Mouse (Mus musculus): Measurements from ENCODE around the gene Cfhr2. TPM values are rescaled to one million over a fixed set of nuclear protein-coding genes. Genes with fewer than 3 reads are reported as not detected.

Gene Cfhr2
- polyA plus RNA-seq, 1 experiment from 2014 or later, result not detected

Other genes starting within 250 kb of the Cfhr2 start
- gene Gm4788, start 77.5 kb downstream of the Cfhr2 start, polyA plus RNA-seq (2014; fragmentation: Nextera tagmentation; extraction: Ambion mirVana), result not detected in 2 replicates